Mouse (Mus musculus) layer of hippocampus, postnatal 36 days (tissue): Measurements from ENCODE around the gene Pcgf2. TPM values are rescaled to one million over a fixed set of nuclear protein-coding genes. Genes with fewer than 3 reads are reported as not detected.
"Not testable (repeated sequence)": the region's sequence is repeated elsewhere in the genome, so short reads cannot be mapped to it uniquely, and the experiment has no call there.

Experiments used
- DNase-seq, 2 experiments: peaks; one replicate each; pipeline ENCODE4 v3.0.0; 2022
- microRNA-seq, 2 experiments: library from miRNA; unstranded; fragments of <30 nt; microRNA quantifications; one replicate each; pipeline ENCODE4 v1.2.0; 2021
- total RNA-seq, 2 experiments: library from RNA; stranded (reverse); gene quantifications; 2 replicates each; pipeline ENCODE4 v1.2.3; 2021

Gene Pcgf2
- total RNA-seq, 2 experiments from 2014 or later: 23.5 to 30.6 TPM

- no peak for DNase-seq
Observed at GRCm38 (mm10) chr11:97650341-97650740, 50.0 kb downstream of the Pcgf2 start.

- DNase-seq: not testable (repeated sequence)
Observed at GRCm38 (mm10) chr11:97648541-97648940, 51.8 kb downstream of the Pcgf2 start.

DNA sequence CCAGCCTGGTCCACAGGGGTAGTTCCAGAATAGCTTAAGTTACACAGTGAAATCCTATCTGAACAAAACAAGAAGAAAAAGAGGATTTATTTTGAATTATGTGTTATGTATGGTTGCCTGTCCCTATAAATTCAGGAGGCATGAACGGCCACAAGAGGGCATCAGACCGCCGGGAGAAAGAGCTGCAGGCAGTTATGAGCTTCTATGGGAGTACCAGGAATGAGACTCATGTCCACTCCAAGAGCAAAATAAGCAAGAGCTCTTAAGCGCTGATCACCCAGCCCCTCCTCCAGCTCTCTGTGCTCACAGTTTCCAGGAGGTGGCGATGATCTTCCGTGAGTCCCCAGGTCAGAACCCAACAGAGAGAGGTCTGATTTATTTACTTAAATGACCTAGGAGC lies 55.5 kb downstream of the Pcgf2 start:
- DNase-seq: peak in 1 of 2 experiments; percentile 35

DNA sequence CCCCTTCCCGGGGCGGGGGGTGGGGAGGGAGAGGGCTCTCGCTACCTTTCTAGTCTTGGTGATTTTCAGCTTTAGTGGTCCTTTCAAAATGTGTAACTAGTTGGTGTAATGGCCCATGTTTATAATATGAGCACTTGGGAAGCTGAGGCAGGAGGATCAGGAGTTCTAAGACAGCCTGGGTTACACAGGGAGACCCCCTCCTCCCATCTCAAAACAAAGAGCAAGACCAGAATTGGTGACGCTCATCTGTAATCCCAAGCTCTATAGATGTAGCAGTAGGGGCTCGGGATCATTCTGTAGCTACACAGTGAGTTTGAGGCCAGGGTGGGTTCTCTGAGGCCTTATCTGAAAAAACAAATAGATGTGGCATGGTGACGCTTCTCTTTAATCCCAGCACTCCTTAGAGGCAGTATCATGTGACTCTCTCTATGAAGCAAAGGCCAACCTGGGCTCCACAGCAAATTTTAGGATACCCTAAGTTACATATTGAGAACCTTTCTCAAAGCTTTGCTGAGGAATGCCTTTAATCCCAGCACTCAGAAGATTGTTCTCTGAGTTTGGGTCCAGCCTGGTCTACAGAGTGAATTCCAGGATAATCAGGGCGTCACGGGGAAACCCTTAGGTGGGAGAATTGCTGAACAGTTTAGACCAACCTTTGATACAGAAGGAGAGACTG lies 56.8 kb downstream of the Pcgf2 start:
- DNase-seq: no peak

DNA sequence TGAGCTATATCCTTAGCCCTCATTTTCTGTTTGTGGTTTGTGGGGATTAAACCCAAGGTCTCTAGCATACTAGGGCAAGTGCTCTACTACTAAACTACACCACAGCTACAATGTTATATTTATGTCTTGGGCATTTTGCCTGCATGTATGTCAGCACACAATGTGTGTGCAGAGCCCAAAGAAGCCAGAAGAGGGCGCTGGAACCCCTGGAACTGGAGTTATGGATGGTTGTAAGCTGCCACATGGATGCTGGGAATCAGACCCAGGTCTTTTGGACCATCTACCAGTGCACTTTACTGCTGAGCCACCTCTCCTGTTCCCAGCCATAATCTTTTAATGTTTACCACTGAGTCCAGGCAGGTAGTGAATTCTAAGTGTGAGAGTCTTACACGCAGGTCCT lies 57.6 kb downstream of the Pcgf2 start:
- DNase-seq: no peak

DNA sequence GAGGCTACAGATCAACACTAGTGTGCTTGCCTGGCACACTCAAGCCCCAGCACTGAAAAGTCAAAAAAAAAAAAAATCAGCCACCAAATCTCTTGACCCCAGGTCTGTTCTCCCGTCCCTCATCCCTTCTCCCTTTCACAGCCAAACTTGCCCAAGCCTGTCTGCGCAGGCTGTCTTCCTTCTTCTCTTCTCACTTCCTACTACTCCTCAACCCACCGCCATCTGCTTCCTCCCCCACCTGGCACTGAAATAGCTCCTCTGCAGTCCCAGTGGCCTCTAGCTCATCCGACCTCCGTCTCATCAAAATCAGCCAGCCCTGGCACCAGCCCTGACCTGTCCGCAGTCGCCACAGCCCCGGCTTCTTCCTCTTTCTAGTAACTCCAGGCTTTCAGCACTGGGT lies 58.6 kb downstream of the Pcgf2 start:
- peak; percentile 54 to 55 for DNase-seq

Small RNA genes within 50 kb of the gene (microRNA-seq; reads per million reads assigned to microRNA genes)
- gene Gm24158 (0 to 0.21 reads per million in 2 experiments), gene Mir6927 (0 to 0.42 reads per million in 2 experiments), gene Mir8102 (0 to 0.21 reads per million in 2 experiments)

Other genes with a start within 250 kb of the Pcgf2 start
- not detected for gene 4933428G20Rik, start 200.2 kb downstream of the Pcgf2 start, total RNA-seq
- gene Srcin1, start 124.3 kb downstream of the Pcgf2 start, total RNA-seq: 100 to 1,000 TPM; 230 to 247 TPM
- 10 to 100 TPM; 33.6 to 34.2 TPM for gene Epop, start 70.8 kb downstream of the Pcgf2 start, total RNA-seq
- gene Mllt6, start 37.1 kb downstream of the Pcgf2 start, total RNA-seq: 100 to 1,000 TPM; 105 to 110 TPM
- gene Cisd3, start 14.7 kb downstream of the Pcgf2 start, total RNA-seq: 10 to 100 TPM; 52.8 to 58.2 TPM
- gene Psmb3, start 2.9 kb upstream of the Pcgf2 start, total RNA-seq: 100 to 1,000 TPM; 125 to 129 TPM
- 100 to 1,000 TPM; 109 to 112 TPM for gene Pip4k2b, start 44.2 kb upstream of the Pcgf2 start, total RNA-seq
- gene Cwc25, start 66.1 kb upstream of the Pcgf2 start, total RNA-seq: 10 to 100 TPM; 19.5 to 19.8 TPM
- gene 1700001P01Rik, start 75.4 kb upstream of the Pcgf2 start, total RNA-seq: 1 to 10 TPM in 1 of 2 experiments, under 1 TPM in 1; 0.60 to 1.3 TPM
- 100 to 1,000 TPM; 355 TPM for gene Rpl23, start 81.9 kb upstream of the Pcgf2 start, total RNA-seq
- gene Lasp1, start 98.5 kb upstream of the Pcgf2 start, total RNA-seq: 10 to 100 TPM; 98.0 to 98.2 TPM
- gene B230217C12Rik, start 140.3 kb upstream of the Pcgf2 start, total RNA-seq: 10 to 100 TPM; 67.5 to 68.4 TPM
- gene Fbxo47, start 183.7 kb upstream of the Pcgf2 start, total RNA-seq: 1 to 10 TPM; 1.5 to 2.1 TPM